Comparison of ENCODE assay signal across 7 mouse cellular contexts in the genomic region with DNA sequence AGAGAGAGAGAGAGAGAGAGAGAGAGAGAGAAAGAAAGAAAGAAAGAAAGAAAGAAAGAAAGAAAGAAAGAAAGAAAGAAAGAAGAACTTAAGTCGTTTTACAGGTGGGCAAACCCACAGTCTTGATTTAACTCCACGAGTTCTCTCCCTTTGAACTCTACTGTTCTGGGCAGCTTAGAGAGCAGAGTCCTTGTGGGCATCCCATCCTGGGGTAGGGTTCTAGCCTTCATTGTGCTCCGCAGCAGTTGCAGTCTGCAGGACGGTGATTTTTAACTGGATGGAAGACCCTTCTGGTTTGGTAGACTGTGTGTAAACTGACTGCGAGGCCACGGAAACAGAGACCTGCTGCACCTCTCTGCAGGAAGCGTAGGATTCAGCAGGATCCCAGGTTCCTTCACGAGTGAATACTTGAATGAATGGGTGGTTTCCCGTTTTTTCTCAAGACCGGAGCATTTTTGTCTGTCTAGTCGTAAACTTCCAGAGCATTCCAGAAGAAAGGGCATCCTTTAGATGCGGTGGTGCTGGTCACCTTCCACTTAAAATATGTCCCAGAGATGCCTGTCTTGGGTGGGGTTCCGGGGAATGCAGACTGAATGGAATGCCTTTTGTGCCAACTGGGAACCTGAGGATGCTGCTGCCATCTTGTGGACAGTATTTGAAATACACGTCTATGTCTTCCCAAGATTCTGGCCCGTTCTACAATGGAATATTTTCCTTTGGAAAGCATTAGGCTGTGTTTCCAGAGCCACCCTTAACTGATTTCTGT.
A peak's percentile ranks its signal among the peaks of the same experiment; 100 is the strongest.
DNase-seq lines count a peak whose midpoint lies in the region; ATAC-seq and TF ChIP-seq lines count a peak whose summit lies in the region.

No protein-coding gene starts in this region.

- 11% methylated on average over 15 of the region's 15 CpGs for WGBS in lung, embryonic 15.5 days

- 0 out of 2 replicates have a peak, but pooled peaks have one; percentile 19 for ATAC-seq in erythroid progenitor cell, adult 5-6 weeks (replicated peaks; ENCODE audit: low FRiP score, poor library complexity, severe bottlenecking)
- no peak for ATAC-seq in lung, embryonic 15.5 days (ENCODE audit: borderline replicate concordance, extremely low read depth, low FRiP score, low TSS enrichment)

- no peak overlapping the region for H3K9ac ChIP-seq in lung, embryonic 15.5 days

- H3K4me2 ChIP-seq in lung, embryonic 15.5 days = peak overlapping the region; percentile 55

- peak overlapping the region; percentile 51 for H3K4me3 ChIP-seq in layer of hippocampus, adult 2 months
- H3K4me3 ChIP-seq in lung, embryonic 15.5 days = peak overlapping the region; percentile 15

- no peak overlapping the region for H3K27ac ChIP-seq in layer of hippocampus, adult 2 months
- no peak overlapping the region for H3K27ac ChIP-seq in lung, embryonic 15.5 days

- TF ChIP-seq CTCF in layer of hippocampus, adult 2 months (conservative IDR thresholded peaks at IDR 0.05) = peak; percentile 92

- H3K9me3 ChIP-seq in lung, embryonic 15.5 days = no peaks in the 10 kb centered on the region

- no peaks in the 10 kb centered on the region for H3K27me3 ChIP-seq in lung, embryonic 15.5 days

- peak; percentile 33 for DNase-seq in MN1 (ENCODE audit: low spot score)
- DNase-seq in brain, adult 2 months (ENCODE audit: low read depth, low spot score) = peak; percentile 82
- peak; percentile 49 to 58 for DNase-seq in heart, postnatal 36 days
- peak; percentile 70 to 78 for DNase-seq in layer of hippocampus, adult 2 months (ENCODE audit: low spot score in 2 of 2)
- peak; percentile 66 for DNase-seq in right cerebral cortex, adult 18-20 months

- intact Hi-C loops in heart, postnatal 36 days (cut with DNase I) = loop anchor here (1.0 to 10.0 kb wide), 2 partner anchors 182 to 282 kb away; no protein-coding TSS in a partner anchor

- H3K4me1 ChIP-seq in lung, embryonic 15.5 days = peaks cover 4% of the 10 kb centered on the region; the same call in 1 of the 2 replicates

- H3K36me3 ChIP-seq in lung, embryonic 15.5 days = no peaks in the 10 kb centered on the region
